Mouse (Mus musculus) cerebellum, adult 2 months (tissue): ENCODE measurements at regions not wholly inside any gene's neighbourhood (a gene's known extent, or its start where the extent isn't known, plus 50 kb on each side); places are given as distances from the start of the nearest gene placed in this dataset.
A peak's percentile ranks its signal among the peaks of the same experiment; 100 is the strongest.

Source experiments
- DNase-seq, 2 experiments: peaks; one replicate each; pipeline ENCODE4 v3.0.0; 2021
- H3K27ac ChIP-seq: fragments of 200-500 bp; 2 replicates; pipeline ENCODE4 v1.5.1; 2012; ENCODE audit warnings: low read length, control low read depth, inconsistent platforms; ENCODE audit not compliant: insufficient read depth
- H3K27me3 ChIP-seq: fragments of 200-500 bp; 2 replicates; pipeline ENCODE4 v1.6.1; 2012; ENCODE audit warnings: inconsistent platforms, mild to moderate bottlenecking, low read length, moderate library complexity; ENCODE audit not compliant: control insufficient read depth, insufficient read depth
- H3K4me1 ChIP-seq: fragments of 200-500 bp; 2 replicates; pipeline ENCODE4 v1.6.1; 2011; ENCODE audit warnings: low read length; ENCODE audit not compliant: control insufficient read depth, insufficient read depth
- H3K4me3 ChIP-seq: fragments of 200-500 bp; replicated peaks from 2 replicates; pipeline ENCODE3; 2011; ENCODE audit warnings: mild to moderate bottlenecking, low read depth, low read length, control low read depth; ENCODE audit not compliant: insufficient read depth
- CTCF ChIP-seq: fragments of 200-500 bp; IDR thresholded peaks from 2 replicates; pipeline ENCODE4 v1.5.1; 2011; ENCODE audit warnings: low read depth, mild to moderate bottlenecking, control low read depth, low read length, moderate library complexity, borderline replicate concordance; ENCODE audit not compliant: insufficient read depth
- POLR2A ChIP-seq: fragments of 200-500 bp; IDR thresholded peaks from 2 replicates; pipeline ENCODE4 v1.6.1; 2011; ENCODE audit warnings: low read length, control low read depth, borderline replicate concordance; ENCODE audit not compliant: insufficient read depth
- WGBS: fragments of 180-500 bp; shearing (Covaris S2); methylation state at CpG from one replicate; pipeline ENCODE4 v1.1.7; 2018; 5-methylcytosine and 5-hydroxymethylcytosine counted together

DNA sequence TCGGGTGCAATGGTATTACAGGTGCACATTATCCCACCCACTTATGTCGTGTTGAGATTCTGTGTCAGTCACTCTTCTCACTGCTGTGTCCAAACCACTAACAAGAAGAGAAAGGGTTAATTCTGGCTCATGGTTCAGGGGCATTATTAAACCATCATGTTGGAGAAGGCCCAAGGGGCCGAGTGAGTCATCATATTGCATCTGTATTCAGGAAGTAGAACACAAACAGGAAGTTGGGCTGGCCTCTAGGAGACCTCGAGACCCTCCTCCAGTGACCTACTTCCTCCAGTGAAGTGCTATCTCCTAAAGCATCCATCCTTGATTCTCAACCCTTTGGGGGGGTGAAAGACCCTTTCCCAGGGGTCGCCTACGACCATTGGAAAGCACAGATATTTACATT is 154.8 kb upstream of the Mki67 start:
- Histone ChIP-seq H3K4me1 (no peaks in the 10 kb centered on the region), H3K4me3 (no peak overlapping the region), H3K27ac (no peak overlapping the region), H3K27me3 (no peaks in the 10 kb centered on the region)
- 78% methylated on average over 6 of the region's 6 CpGs for WGBS
- no peak for DNase-seq
- TF ChIP-seq CTCF (no peak), POLR2A (no peak)

DNA sequence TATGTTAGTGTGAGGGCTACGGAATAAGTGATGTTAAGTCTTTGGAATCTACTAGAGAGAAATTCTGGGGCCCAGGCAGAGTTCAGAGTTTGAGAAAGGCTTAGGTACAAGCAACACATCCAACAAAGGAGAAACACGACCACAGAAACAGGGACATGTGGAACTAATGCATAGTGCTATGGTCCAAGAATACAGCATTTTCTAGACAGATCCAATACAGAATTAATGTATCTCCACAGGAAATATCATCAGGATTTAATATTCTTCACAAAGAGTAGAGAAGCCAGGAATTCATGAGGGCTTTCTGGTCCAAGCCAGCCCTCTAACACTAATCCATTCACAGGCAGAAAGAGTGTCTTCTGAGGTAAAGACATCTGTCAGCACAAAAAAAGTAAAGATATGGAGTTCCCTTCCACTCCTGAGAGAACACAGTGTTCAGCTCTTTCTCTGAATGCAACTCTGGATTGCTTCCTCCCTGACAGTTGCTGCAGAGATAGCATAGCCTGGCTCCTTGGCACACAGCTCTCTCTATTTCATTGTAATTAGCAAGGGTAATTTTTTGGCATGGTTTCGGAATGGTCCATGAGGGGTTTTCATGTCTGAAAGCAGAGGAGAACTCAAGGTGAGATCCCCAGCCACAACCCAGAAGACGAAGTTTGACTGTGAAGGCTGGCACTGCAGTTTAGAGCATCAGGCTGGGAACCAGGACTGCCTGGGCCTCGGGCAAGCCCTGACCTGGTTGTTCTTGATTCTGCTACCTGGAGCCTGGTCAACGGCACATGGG is 161.1 kb upstream of the Mki67 start:
- H3K27me3 ChIP-seq: no peaks in the 10 kb centered on the region; the same call in 1 of the 2 replicates
- no peak for TF ChIP-seq POLR2A
- no peak for TF ChIP-seq CTCF
- H3K27ac ChIP-seq: no peak overlapping the region
- no peak overlapping the region for H3K4me3 ChIP-seq
- 49% methylated on average over 6 of the region's 6 CpGs for WGBS
- H3K4me1 ChIP-seq: no peaks in the 10 kb centered on the region
- DNase-seq: no peak

DNA sequence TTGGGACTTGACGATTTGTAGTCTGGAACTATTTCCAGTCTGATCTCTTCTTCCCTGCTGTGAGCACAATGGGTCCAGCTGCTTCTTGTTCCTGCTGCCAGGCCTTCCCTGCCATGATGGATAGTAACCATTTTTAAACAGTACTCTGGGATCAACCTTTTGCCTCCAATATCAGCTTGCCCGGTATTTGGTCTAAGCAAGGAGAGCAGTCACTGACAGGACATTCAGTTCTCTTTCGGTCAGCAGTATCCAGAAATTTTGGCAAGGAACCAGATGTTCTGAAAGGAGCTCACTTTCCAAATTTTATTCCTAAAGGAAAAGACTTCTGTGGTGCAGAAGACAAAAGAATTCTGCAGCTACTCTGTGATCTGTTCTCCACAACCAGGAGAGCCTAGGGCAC is 162.6 kb upstream of the Mki67 start:
- DNase-seq: no peak
- Histone ChIP-seq H3K27me3 (no peaks in the 10 kb centered on the region; the same call in 1 of the 2 replicates), H3K4me1 (no peaks in the 10 kb centered on the region), H3K27ac (no peak overlapping the region), H3K4me3 (no peak overlapping the region)
- TF ChIP-seq POLR2A: no peak
- TF ChIP-seq CTCF: no peak
- WGBS: 28% methylated on average over 3 of the region's 3 CpGs

DNA sequence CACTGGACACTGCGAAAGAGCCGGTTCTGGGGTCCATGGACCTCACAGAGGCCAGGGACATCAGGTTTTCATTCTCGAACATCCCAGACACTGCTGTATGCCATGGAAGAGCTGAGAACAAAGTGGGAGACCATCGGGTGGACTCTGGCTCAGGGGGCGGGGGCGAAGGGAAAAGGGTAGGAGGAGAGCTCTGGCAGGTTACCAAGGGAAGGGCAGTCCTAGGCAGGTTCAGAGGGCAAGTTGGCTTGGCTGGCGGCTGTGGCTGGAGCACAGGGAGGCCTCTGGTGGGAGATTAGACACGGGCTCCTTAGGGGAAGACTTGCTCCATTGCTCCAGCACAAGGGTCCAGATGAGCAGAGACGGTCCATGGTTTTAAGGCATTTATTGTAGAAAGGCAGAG is 164.3 kb upstream of the Mki67 start:
- TF ChIP-seq POLR2A: no peak
- TF ChIP-seq CTCF: no peak
- Histone ChIP-seq H3K4me3 (no peak overlapping the region), H3K27ac (no peak overlapping the region), H3K4me1 (no peaks in the 10 kb centered on the region), H3K27me3 (no peaks in the 10 kb centered on the region; the same call in 1 of the 2 replicates)
- DNase-seq: no peak
- 84% methylated on average over 9 of the region's 9 CpGs for WGBS

DNA sequence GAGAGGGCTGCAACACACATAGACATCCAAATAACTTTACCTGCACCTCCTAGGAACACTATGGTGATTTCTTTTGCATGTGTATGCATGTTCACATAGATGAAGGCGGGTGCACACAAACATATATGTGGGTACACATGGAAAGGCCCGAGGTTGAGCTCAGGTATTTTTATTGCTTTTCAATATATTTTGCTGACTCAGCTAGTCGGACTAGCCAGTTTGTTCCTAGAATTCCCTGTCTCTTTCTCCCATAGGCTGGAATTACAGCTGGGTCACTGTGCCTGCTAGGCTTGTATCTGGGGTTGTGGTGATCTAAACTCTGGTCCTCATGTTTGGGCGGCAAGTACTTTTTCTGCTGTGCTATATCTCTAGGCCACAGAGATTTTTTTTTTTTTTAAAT is 166.1 kb upstream of the Mki67 start:
- no peak for TF ChIP-seq CTCF
- TF ChIP-seq POLR2A: no peak
- WGBS: 98% methylated on average over 4 of the region's 4 CpGs
- Histone ChIP-seq H3K27me3 (no peaks in the 10 kb centered on the region; the same call in 1 of the 2 replicates), H3K27ac (no peak overlapping the region), H3K4me3 (no peak overlapping the region), H3K4me1 (no peaks in the 10 kb centered on the region)
- DNase-seq: no peak

DNA sequence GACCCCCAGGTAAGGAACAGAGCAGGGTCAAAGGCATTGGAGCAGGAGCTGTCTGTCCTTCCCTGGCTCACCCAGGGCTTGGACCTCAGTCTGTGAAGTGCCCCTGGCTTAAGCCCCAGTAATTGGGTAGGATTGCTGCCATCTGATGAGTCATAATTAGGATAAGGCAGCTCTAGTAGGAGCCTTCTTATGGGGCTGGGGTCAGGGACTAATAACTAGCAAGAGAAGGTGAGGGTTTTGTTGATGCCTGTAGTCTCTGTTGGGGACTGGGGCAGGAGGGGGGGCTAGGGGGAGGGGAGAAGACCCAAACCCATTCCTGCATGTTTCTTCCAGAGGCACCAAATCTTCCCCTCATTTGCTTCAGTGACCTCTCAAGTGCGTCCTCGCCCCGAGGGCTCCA is 172.4 kb upstream of the Mki67 start:
- H3K4me3 ChIP-seq: no peak overlapping the region
- no peak overlapping the region for H3K27ac ChIP-seq
- no peak for DNase-seq
- H3K27me3 ChIP-seq: no peaks in the 10 kb centered on the region
- 45% methylated on average over 3 of the region's 3 CpGs for WGBS
- TF ChIP-seq POLR2A (no peak), CTCF (no peak)
- H3K4me1 ChIP-seq: no peaks in the 10 kb centered on the region

DNA sequence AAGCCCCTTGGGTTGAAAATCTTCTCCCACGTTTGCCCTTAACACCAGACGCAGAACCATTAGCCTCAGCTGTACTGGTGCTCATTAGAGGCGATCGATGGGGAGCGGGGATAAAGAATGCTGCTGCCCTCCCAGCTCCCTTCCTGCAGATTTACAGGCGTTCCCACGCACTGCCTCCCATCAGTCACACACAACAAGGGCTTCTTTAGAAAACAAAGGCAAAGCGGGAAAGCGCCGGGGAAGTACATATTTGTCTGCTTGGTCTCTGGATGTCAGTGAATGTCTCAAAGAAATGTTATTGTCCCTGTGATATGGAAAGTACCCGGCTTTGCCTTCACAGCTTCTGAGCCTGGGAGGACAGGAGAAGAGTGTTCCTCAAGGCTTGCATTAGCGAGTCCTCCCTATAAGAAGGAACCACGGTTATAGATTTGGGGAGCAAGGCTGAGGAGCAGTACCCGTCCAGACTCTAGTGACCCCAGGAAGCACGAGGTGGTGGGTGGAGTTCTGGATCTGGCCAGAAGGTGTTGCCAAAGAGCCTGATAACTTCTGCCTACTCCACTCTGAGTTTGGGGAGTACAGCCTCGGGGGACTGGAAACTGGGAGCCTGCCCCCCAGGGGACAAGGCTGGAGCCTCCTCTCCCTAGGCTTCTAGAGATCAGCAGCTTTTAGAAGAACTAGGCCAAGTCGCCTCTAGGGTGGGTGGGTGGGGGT is 173.0 kb upstream of the Mki67 start:
- DNase-seq: no peak
- 24% methylated on average over 17 of the region's 17 CpGs for WGBS

More for the DNA sequence above, 173.0 kb upstream of the Mki67 start:
- TF ChIP-seq POLR2A (no peak), CTCF (peak; percentile 23; the same call in 1 of the 2 replicates)
- Histone ChIP-seq H3K4me3 (no peak overlapping the region), H3K27ac (no peak overlapping the region), H3K27me3 (no peaks in the 10 kb centered on the region), H3K4me1 (no peaks in the 10 kb centered on the region)
